Mouse (Mus musculus) MEL (cell line): Measurements from ENCODE around the gene Acox2. TPM values are rescaled to one million over a fixed set of nuclear protein-coding genes. Genes with fewer than 3 reads are reported as not detected.
A peak's percentile ranks its signal among the peaks of the same experiment; 100 is the strongest.

Experiments
- DNase-seq: peaks from one replicate; pipeline ENCODE4 v3.0.0; 2011; ENCODE audit warnings: low read depth, low spot score
- H3K27ac ChIP-seq: 2 replicates; pipeline ENCODE4 v1.5.1; 2012; ENCODE audit warnings: low read depth, mild to moderate bottlenecking, control low read depth, low read length, moderate library complexity; ENCODE audit not compliant: control insufficient read depth
- H3K27me3 ChIP-seq, 2 experiments: fragments of 150-350 bp in 1 of 2; sonication (generic) in 1 of 2; 2 replicates each; pipeline ENCODE4 v1.6.1; 2012; ENCODE audit warnings: low read length in 2 of 2, mild to moderate bottlenecking in 2 of 2, improper control_type of control experiment in 1 of 2, moderate library complexity in 1 of 2; ENCODE audit not compliant: insufficient read depth in 2 of 2, control insufficient read depth in 1 of 2
- H3K36me3 ChIP-seq, 2 experiments: 2 replicates each; pipeline ENCODE4 v1.6.1; 2012 to 2014; ENCODE audit warnings: low read length in 2 of 2, improper control_type of control experiment in 1 of 2, inconsistent platforms in 1 of 2, mild to moderate bottlenecking in 1 of 2; ENCODE audit not compliant: insufficient read depth in 2 of 2, control insufficient read depth in 1 of 2
- H3K4me1 ChIP-seq, 2 experiments: fragments of 150-350 bp in 1 of 2; sonication (generic) in 1 of 2; 2 replicates each; pipeline ENCODE4 v1.6.1; 2012; ENCODE audit warnings: low read length in 2 of 2, improper control_type of control experiment in 1 of 2, mild to moderate bottlenecking in 1 of 2; ENCODE audit not compliant: insufficient read depth in 2 of 2, control insufficient read depth in 1 of 2
- H3K4me3 ChIP-seq, 2 experiments: fragments of 150-350 bp in 1 of 2; sonication (generic) in 1 of 2; 2 replicates each; pipeline ENCODE4 v1.5.1; 2012; ENCODE audit warnings: low read depth in 2 of 2, low read length in 2 of 2, mild to moderate bottlenecking in 2 of 2, moderate library complexity in 2 of 2, control low read depth in 1 of 2, improper control_type of control experiment in 1 of 2; ENCODE audit not compliant: control insufficient read depth in 1 of 2, insufficient read depth in 1 of 2
- H3K79me2 ChIP-seq: 2 replicates; pipeline ENCODE4 v1.6.1; 2012; ENCODE audit warnings: mild to moderate bottlenecking, low read length, moderate library complexity; ENCODE audit not compliant: control insufficient read depth, poor library complexity, insufficient read depth
- H3K9ac ChIP-seq: 2 replicates; pipeline ENCODE4 v1.6.1; 2012; ENCODE audit warnings: low read depth, mild to moderate bottlenecking, control low read depth, low read length, moderate library complexity; ENCODE audit not compliant: control insufficient read depth, poor library complexity, severe bottlenecking
- H3K9me3 ChIP-seq: fragments of 150-350 bp; sonication (generic); replicated peaks from 2 replicates; pipeline ENCODE4 v1.6.1; 2012; ENCODE audit warnings: mild to moderate bottlenecking, low read length, improper control_type of control experiment, moderate library complexity; ENCODE audit not compliant: insufficient read depth
- BHLHE40 ChIP-seq: IDR thresholded peaks from 2 replicates; pipeline ENCODE4 v1.6.1; 2012; ENCODE audit warnings: low read depth, mild to moderate bottlenecking, inconsistent platforms, low read length, improper control_type of control experiment, borderline replicate concordance
- CTCF ChIP-seq, 3 experiments: IDR thresholded peaks in 2 of 3; conservative IDR thresholded peaks in 1 of 3; 2 replicates each; pipeline ENCODE4 v1.5.1; 2011 to 2012; ENCODE audit warnings: low read length in 3 of 3, low read depth in 2 of 3, mild to moderate bottlenecking in 2 of 3, improper control_type of control experiment in 1 of 3, inconsistent platforms in 1 of 3, mixed read lengths in 1 of 3, moderate library complexity in 1 of 3; ENCODE audit not compliant: control insufficient read depth in 1 of 3, insufficient read depth in 1 of 3, poor library complexity in 1 of 3, severe bottlenecking in 1 of 3
- EP300 ChIP-seq, 2 experiments: IDR thresholded peaks; 2 replicates each; pipeline ENCODE4 v1.6.1; 2011; ENCODE audit warnings: improper control_type of control experiment in 2 of 2, low read length in 2 of 2, low read depth in 1 of 2, mild to moderate bottlenecking in 1 of 2
- ETS1 ChIP-seq: IDR thresholded peaks from 2 replicates; pipeline ENCODE4 v1.6.1; 2012; ENCODE audit warnings: low read depth, mild to moderate bottlenecking, inconsistent platforms, low read length, improper control_type of control experiment, moderate library complexity
- GABPA ChIP-seq: IDR thresholded peaks from 2 replicates; pipeline ENCODE4 v1.6.1; 2012; ENCODE audit warnings: low read depth, mild to moderate bottlenecking, inconsistent platforms, low read length, improper control_type of control experiment, moderate library complexity
- HCFC1 ChIP-seq: IDR thresholded peaks from 2 replicates; pipeline ENCODE4 v1.6.1; 2012; ENCODE audit warnings: low read depth, mild to moderate bottlenecking, inconsistent platforms, low read length, improper control_type of control experiment, moderate library complexity
- KAT2A ChIP-seq: conservative IDR thresholded peaks from 2 replicates; pipeline ENCODE4 v1.6.1; 2012; ENCODE audit warnings: low read depth, low read length, improper control_type of control experiment, inconsistent platforms
- MAFK ChIP-seq: IDR thresholded peaks from 2 replicates; pipeline ENCODE4 v1.6.1; 2011; ENCODE audit warnings: low read depth, mild to moderate bottlenecking, low read length, improper control_type of control experiment, borderline replicate concordance
- MAX ChIP-seq: IDR thresholded peaks from 2 replicates; pipeline ENCODE4 v1.6.1; 2011; ENCODE audit warnings: low read length, improper control_type of control experiment
- MAZ ChIP-seq: IDR thresholded peaks from 2 replicates; pipeline ENCODE4 v1.6.1; 2012; ENCODE audit warnings: low read depth, mild to moderate bottlenecking, inconsistent platforms, low read length, improper control_type of control experiment
- MXI1 ChIP-seq: IDR thresholded peaks from 2 replicates; pipeline ENCODE4 v1.6.1; 2011; ENCODE audit warnings: mild to moderate bottlenecking, low read depth, low read length, improper control_type of control experiment
- MYC ChIP-seq: IDR thresholded peaks from 2 replicates; pipeline ENCODE4 v1.6.1; 2011; ENCODE audit warnings: low read depth, mild to moderate bottlenecking, low read length, improper control_type of control experiment, moderate library complexity
- NELFE ChIP-seq: IDR thresholded peaks from 2 replicates; pipeline ENCODE4 v1.6.1; 2011; ENCODE audit warnings: low read depth, low read length, improper control_type of control experiment
- POLR2AphosphoS2 ChIP-seq: IDR thresholded peaks from 2 replicates; pipeline ENCODE4 v1.6.1; 2011; ENCODE audit warnings: low read length, improper control_type of control experiment
- RAD21 ChIP-seq: IDR thresholded peaks from 2 replicates; pipeline ENCODE4 v1.6.1; 2011; ENCODE audit warnings: mild to moderate bottlenecking, low read depth, low read length, improper control_type of control experiment
- RCOR1 ChIP-seq: IDR thresholded peaks from 2 replicates; pipeline ENCODE4 v1.6.1; 2012; ENCODE audit warnings: low read depth, mild to moderate bottlenecking, inconsistent platforms, low read length, improper control_type of control experiment
- SIN3A ChIP-seq: IDR thresholded peaks from 2 replicates; pipeline ENCODE4 v1.6.1; 2012; ENCODE audit warnings: low read length, improper control_type of control experiment, inconsistent platforms
- TCF12 ChIP-seq: IDR thresholded peaks from 2 replicates; pipeline ENCODE4 v1.6.1; 2014; ENCODE audit warnings: low read depth, mild to moderate bottlenecking, inconsistent platforms, low read length, improper control_type of control experiment, moderate library complexity
- UBTF ChIP-seq: IDR thresholded peaks from 2 replicates; pipeline ENCODE4 v1.6.1; 2012; ENCODE audit warnings: low read depth, mild to moderate bottlenecking, inconsistent platforms, low read length, improper control_type of control experiment, moderate library complexity, borderline replicate concordance; ENCODE audit not compliant: insufficient read depth
- USF1 ChIP-seq: IDR thresholded peaks from 2 replicates; pipeline ENCODE4 v1.6.1; 2014; ENCODE audit warnings: low read depth, mild to moderate bottlenecking, inconsistent platforms, low read length, improper control_type of control experiment, moderate library complexity
- USF2 ChIP-seq, 2 experiments: IDR thresholded peaks; 2 replicates each; pipeline ENCODE4 v1.6.1; 2011 to 2012; ENCODE audit warnings: improper control_type of control experiment in 2 of 2, low read length in 2 of 2, borderline replicate concordance in 1 of 2, inconsistent platforms in 1 of 2, low read depth in 1 of 2, mild to moderate bottlenecking in 1 of 2; ENCODE audit not compliant: insufficient read depth in 1 of 2
- ZC3H11A ChIP-seq: IDR thresholded peaks from 2 replicates; pipeline ENCODE4 v1.6.1; 2012; ENCODE audit warnings: low read depth, mild to moderate bottlenecking, inconsistent platforms, low read length, improper control_type of control experiment
- ZKSCAN1 ChIP-seq: IDR thresholded peaks from 2 replicates; pipeline ENCODE4 v1.6.1; 2012; ENCODE audit warnings: low read depth, mild to moderate bottlenecking, inconsistent platforms, low read length, improper control_type of control experiment, moderate library complexity
- ZNF384 ChIP-seq: IDR thresholded peaks from 2 replicates; pipeline ENCODE4 v1.6.1; 2012; ENCODE audit warnings: low read depth, mild to moderate bottlenecking, inconsistent platforms, low read length, improper control_type of control experiment
- polyA plus RNA-seq, 2 experiments: library from polyadenylated mRNA; stranded (reverse) in 1 of 2; unstranded in 1 of 2; fragments of >175 nt in 1 of 2; fragments of >200 nt in 1 of 2; gene quantifications; 2 replicates each; pipeline versions ENCODE4 v1.2.1 to v1.2.4; 2012; ENCODE audit warnings: low replicate concordance in 2 of 2, low read depth in 1 of 2; ENCODE audit not compliant: insufficient read length in 2 of 2, insufficient read depth in 1 of 2, missing spikeins in 1 of 2
- total RNA-seq: library from RNA; depleted of rRNA; stranded (reverse); fragments of 300-350 nt; gene quantifications from 2 replicates; pipeline ENCODE4 v1.2.3, GENCODE M21; 2012

Gene Acox2
- total and polyA plus RNA-seq, 3 experiments: 0.43 TPM; not detected in 2

DNA sequence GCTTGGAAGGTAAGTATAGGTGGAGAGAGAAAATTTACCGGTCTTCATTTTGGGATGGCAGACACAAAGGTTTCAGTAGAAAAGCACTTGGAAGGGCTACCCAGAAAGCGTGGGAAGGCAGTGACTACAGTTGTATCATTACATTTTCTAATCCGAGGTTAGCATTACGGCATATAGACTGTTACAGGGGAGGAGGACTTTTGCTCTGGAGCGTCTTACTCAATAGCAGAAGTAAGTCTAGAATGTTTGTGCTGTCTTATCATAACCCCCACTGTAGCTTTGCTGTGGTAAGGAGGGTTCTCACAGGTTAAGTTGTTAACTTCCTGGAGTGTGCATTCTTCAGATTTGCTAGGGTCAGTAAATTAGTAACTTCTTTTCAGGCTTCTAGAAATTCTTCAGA lies 43.1 kb downstream of the Acox2 start (continued):
- TF ChIP-seq USF1: no peak
- peak; percentile 55; the same call in 1 of the 2 replicates for TF ChIP-seq ETS1

DNA sequence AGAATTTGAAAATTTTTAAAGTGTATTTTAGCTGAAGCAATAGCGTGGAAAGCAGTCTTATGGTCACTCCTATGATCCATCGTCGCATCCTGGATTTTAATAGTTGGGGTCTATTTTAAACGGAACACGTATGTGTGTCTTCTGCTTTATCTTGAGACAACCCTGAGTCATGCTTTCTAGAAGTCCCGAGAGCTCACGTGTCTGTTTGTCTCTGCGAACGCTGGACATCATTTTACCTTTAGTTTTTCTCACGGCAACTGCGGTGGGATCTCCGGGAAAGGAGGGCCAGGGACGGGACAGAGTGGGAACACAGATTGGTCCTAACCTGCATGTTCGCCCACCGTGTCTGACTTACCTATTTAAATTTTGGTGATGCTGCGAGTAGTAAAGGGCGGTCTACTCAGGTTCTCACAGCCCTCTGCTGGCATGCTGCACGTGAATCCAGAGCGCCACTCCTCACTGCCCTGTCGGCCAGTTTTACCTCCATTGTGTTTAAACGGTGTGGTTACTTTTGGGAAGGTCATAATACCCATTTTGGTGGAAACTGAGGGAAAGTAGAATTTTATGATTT lies 43.9 kb downstream of the Acox2 start:
- H3K9ac ChIP-seq: peak overlapping the region; percentile 86
- DNase-seq: peak; percentile 72
- no peaks in the 10 kb centered on the region; a peak in 2 of 4 replicates for H3K27me3 ChIP-seq
- peaks cover 10% of the 10 kb centered on the region for H3K79me2 ChIP-seq
- H3K36me3 ChIP-seq: peaks cover 0 to 3% of the 10 kb centered on the region in 2 experiments; a peak in 2 of 4 replicates
- H3K27ac ChIP-seq: peak overlapping the region; percentile 69
- TF ChIP-seq GABPA (no peak), MAFK (no peak), RAD21 (no peak), EP300 (IDR thresholded peaks at IDR 0.05; ENCODE audit: low read depth in 1 of 2, low read length in 2 of 2) (no peak), HCFC1 (no peak), NELFE (0 out of 2 replicates have a peak, but pooled peaks have one; percentile 7), USF1 (peak; percentile 59), SIN3A (peak; percentile 49), BHLHE40 (peak; percentile 86), MAX (peak; percentile 73), ETS1 (peak; percentile 5; the same call in 1 of the 2 replicates), MYC (peak; percentile 53; the same call in 1 of the 2 replicates), ZNF384 (no peak), MXI1 (peak; percentile 92), CTCF (IDR thresholded peaks at IDR 0.05 in 2 of 3, conservative IDR thresholded peaks at IDR 0.05 in 1 of 3; ENCODE audit: control insufficient read depth in 1 of 3, insufficient read depth in 1 of 3, low read depth in 2 of 3, low read length in 3 of 3, poor library complexity in 1 of 3, severe bottlenecking in 1 of 3) (no peak)
- H3K4me3 ChIP-seq: peak overlapping the region; percentile 98 to 99
- 0 out of 4 replicates have a peak, but pooled peaks cover 0 to 3% of the 10 kb centered on the region in 2 experiments for H3K4me1 ChIP-seq
- H3K9me3 ChIP-seq: no peaks in the 10 kb centered on the region

DNA sequence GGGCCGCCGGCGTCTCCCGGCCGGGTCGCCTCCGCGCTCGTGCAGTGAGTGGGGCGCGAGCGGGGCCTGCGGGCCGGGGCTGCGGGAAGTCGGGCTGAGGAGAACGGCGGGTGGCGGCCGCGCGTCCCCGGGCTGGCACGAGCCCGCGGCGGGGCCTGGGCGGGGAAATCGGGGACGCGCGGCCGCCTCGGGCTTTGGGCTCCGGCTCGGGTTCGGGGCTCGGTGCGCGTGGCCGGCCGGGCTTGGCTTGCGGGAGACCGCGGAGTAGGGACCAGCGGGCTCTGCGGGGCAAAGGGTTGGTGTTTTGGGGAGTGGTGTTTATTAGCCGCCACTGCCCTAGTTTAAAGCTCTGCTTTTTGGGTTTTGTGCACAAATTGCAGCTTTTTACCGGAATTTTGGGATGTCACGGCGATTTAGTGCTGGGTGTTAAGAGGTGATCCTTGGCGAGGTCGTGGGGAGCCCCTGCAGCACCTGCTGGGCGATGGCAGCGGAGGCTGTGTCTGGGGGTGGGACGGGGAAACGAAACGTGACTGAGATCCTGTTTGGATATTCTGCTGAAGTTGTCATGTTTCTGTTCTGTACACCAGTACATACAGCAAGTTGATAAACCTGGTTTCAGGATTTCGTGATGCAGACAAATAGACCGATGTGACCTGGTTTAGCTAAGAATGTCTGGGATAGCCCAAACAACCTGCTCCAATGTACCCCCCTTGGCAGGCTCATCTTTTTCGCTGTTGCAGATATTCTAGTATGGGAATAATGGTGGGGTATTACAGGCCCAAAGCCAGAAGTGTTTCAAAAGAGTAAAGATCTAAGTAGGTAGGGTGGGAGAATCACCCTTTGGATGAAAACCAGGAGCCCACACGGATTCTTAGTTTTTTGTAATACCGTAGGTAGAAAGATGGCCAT lies 44.6 kb downstream of the Acox2 start:
- H3K36me3 ChIP-seq: peaks cover 0 to 3% of the 10 kb centered on the region in 2 experiments; a peak in 2 of 4 replicates
- H3K4me1 ChIP-seq: 0 out of 4 replicates have a peak, but pooled peaks cover 0 to 3% of the 10 kb centered on the region in 2 experiments
- no peak for TF ChIP-seq USF2 (IDR thresholded peaks at IDR 0.05; ENCODE audit: borderline replicate concordance in 1 of 2, insufficient read depth in 1 of 2, low read depth in 1 of 2, low read length in 2 of 2)
- no peak for TF ChIP-seq ZKSCAN1
- no peak for TF ChIP-seq MAZ
- TF ChIP-seq ETS1: no peak
- TF ChIP-seq NELFE: 0 out of 2 replicates have a peak, but pooled peaks have one; percentile 9
- TF ChIP-seq POLR2AphosphoS2: no peak
- TF ChIP-seq RAD21: no peak
- no peak for TF ChIP-seq RCOR1
- TF ChIP-seq ZC3H11A: no peak
- TF ChIP-seq MXI1: peak; percentile 60; the same call in 1 of the 2 replicates
- no peak for TF ChIP-seq TCF12
- no peak for TF ChIP-seq KAT2A
- no peak for TF ChIP-seq UBTF
- TF ChIP-seq USF1: no peak
- no peak; the same call in none of the 2 replicates for TF ChIP-seq SIN3A

More for the DNA sequence above, 44.6 kb downstream of the Acox2 start:
- H3K27ac ChIP-seq: peak overlapping the region; percentile 66
- H3K9ac ChIP-seq: peak overlapping the region; percentile 86
- no peaks in the 10 kb centered on the region for H3K9me3 ChIP-seq
- peak; percentile 62 for DNase-seq
- peaks cover 0 to 2% of the 10 kb centered on the region in 2 experiments; a peak in 3 of 4 replicates for H3K27me3 ChIP-seq
- peak overlapping the region; percentile 98 to 99 for H3K4me3 ChIP-seq
- peaks cover 10% of the 10 kb centered on the region for H3K79me2 ChIP-seq
